Mouse (Mus musculus) CD8-positive naive resting alpha-beta T cell, adult 2 months (primary cell): ENCODE data around the gene Tmem221.

ENCODE experiments used
- DNase-seq, 2 experiments: peaks; one replicate each; pipeline ENCODE4 v3.0.0; 2022; ENCODE audit warnings: low read depth in 2 of 2, low spot score in 2 of 2

The Tmem221 gene

DNA sequence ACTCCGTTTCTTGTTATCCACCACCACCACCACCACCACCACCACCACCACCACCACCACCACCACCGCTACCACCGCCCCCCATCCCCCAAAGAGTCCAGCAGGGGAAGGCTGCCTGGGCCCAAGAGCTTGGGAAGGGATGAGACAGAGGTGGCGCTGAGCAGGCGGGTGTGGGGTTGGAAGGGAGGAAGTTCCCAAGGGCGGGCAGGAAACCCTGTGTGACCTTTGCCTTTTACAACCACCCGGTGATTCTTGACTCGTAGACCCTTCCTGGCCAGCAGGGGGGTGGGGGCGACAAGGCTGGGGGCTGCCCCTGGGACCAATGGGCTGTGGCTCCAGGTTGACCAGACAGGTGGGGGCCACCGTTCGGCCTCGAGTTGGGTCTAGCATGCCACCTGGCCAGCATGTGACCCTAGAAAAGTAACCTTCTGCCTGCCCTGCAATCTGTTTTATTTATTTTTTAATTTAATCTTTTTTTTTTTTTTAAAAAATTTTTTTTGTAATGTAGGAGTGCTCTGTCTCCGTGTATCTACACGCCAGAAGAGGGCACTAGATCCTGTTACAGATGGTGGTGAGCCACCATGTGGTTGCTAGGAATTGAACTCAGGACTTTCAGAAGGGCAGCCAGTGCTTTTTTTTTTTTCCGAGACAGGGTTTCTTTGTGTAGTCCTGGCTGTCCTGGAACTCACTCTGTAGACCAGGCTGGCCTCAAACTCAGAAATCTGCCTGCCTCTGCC lies 45.5 kb downstream of the Tmem221 start:
- DNase-seq: no peak

DNA sequence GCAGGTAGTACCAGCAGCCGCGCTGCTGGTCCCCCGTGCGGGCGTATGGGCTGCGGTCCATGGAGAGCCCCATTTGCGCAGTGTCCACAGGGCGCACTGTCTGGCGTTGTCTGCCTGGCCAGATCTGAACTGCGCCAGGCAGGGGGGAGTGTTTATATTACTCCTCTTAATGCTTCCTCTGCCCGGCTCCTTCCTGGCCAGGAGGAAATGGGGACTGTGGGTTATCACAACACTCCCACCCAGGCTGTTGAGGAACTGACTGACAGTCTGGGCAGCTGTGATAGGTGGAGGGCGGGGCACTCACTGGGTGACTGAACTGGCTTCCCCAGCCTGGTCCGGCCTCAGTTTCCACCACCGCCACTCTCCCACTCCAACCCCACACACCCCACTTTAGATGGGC lies 47.0 kb downstream of the Tmem221 start, which contains the start of gene Plvap:
Gene Plvap (minus strand): TSS at position 109 of the 400 bp plus-strand sequence.
- DNase-seq: no peak

DNA sequence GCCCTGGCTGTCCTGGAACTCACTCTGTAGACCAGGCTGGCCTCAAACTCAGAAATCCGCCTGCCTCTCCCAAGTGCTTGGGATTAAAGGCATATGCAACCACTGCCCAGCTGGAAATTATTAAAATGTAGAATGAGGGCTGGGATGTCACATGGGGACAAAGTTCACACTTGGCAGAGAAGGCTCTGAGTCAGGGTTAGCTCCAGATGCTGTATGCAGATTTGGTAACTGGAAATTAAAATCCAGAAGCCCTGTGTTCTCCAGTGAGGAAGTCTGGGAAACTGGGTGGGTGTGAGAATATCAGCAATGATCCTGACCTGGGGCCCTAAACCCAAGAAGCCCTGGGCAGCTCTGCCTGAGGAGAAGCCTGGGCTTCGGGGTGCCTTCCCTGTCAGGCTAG lies 49.4 kb downstream of the Tmem221 start:
- no peak for DNase-seq

DNA sequence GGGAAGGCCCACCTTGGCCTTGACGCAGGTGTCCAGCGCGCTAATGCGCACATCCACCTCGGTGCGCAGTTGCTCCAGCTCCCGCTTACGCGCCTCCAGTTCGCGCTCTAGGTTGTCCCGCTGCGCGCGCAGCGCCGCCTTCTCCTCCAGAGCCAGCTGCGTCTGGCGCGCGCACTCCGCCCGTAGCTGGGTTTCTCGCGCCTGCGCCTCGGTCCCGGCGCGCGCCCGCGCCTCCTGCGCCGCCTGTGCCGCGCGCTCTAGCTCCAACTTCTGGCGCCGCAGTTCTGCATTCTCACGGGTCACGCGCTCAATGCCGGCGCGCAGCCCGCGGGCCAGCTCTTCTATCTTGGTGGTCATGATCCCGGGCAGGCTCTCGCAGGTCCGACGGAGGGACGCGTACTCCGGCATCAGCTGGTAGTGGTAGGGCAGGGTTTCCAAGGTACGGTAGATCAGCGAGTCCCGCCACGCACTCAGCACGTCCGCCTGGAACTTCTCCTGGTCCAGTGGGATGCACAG lies 51.0 kb downstream of the Tmem221 start:
- no peak for DNase-seq

DNA sequence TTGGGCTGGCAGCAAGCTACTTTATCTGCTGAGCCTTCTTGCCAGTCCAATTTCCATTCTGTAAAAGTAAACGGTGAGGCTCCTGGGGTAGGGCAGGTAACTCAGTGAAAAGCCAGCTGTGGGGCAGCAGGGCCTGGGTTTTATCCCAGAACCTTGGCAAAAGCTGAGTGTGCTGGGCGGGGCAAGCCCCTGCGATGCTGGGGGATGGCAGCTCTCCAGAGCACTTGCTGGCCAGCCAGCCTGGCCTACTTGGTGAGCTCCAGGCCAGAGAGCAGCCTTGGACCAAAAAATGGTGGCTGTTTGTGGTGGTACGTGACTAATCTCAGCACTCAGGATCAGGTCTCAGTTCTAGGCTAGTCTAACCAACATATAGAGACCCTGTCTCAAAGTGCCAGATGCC lies 52.7 kb downstream of the Tmem221 start:
- no peak for DNase-seq

DNA sequence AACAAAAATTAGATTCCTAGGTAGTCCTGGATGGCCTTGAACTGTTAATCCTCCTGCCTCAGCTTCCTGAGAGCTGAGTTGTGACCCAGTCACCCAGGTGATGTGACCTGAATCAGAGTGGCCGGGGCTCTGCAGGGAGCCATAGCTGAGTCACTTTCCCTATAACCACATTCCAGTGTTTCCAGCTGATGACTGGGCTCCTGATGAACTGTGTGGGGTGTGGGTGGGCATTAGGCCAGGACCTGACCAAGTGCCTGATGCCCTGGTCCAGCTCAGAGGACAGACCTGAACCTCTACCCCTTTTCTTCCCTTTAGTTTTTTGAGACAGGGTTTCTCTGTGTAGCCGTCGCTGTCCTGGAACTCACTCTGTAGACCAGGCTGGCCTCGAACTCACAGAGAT lies 53.3 kb downstream of the Tmem221 start:
- no peak for DNase-seq

DNA sequence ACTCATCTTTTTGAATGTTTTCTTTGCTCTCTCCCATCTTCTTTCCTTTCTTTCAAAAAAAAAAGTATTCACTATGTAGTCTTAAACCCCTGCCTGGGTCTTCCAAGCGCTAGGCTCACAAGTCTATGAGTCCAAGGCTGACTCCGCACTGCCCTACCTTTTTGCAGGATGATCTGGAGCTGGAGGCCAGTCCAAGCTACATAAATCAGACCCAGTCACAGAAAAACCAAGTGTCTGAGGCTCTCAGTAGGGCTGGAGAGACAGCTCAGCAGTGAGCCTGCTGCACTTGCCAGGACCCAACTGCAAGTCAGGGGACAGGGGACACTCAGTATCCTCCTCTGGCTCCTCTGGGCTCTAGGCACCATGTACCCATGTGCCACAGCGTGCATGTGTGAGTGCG lies 54.3 kb downstream of the Tmem221 start:
- no peak for DNase-seq
